Mouse (Mus musculus): ENCODE measurements around the gene Csnk1d. TPM values are rescaled to one million over a fixed set of nuclear protein-coding genes. Genes with fewer than 3 reads are reported as not detected.

Gene Csnk1d
- total RNA-seq, 1 experiment = 60.7 TPM

- peaks cover 12 to 28% of the 10 kb centered on the region in 2 experiments for H3K4me1 ChIP-seq (ENCODE audit: control insufficient read depth in 2 of 2, insufficient read depth in 2 of 2, low read length in 2 of 2, poor library complexity in 1 of 2)
- in situ Hi-C loops (cut with MboI; ENCODE audit: low sequenced_read_pairs in 2 of 2, unreplicated experiment in 2 of 2) = no loop called here
- H3K36me3 ChIP-seq (ENCODE audit: control insufficient read depth, insufficient read depth, low read length, poor library complexity, severe bottlenecking) = peaks cover 55% of the 10 kb centered on the region
- no peak overlapping the region for H3K27ac ChIP-seq (ENCODE audit: insufficient read depth, low read depth, low read length, poor library complexity, severe bottlenecking)
- H3K4me3 ChIP-seq (ENCODE audit: insufficient read depth in 1 of 2, low read depth in 1 of 2, low read length in 2 of 2, poor library complexity in 1 of 2, severe bottlenecking in 1 of 2) = no peak overlapping the region
- H3K9me3 ChIP-seq (ENCODE audit: control insufficient read depth, insufficient read depth, low read depth, low read length) = no peaks in the 10 kb centered on the region
- TF ChIP-seq MAFK (IDR thresholded peaks at IDR 0.05; ENCODE audit: insufficient read depth, low read depth, low read length) = no peak
- no peak for TF ChIP-seq ZC3H11A (IDR thresholded peaks at IDR 0.05; ENCODE audit: borderline replicate concordance, low read depth, low read length)
- no peak for TF ChIP-seq HCFC1 (IDR thresholded peaks at IDR 0.05; ENCODE audit: borderline replicate concordance, insufficient read depth, low read length)
- TF ChIP-seq ZNF384 (IDR thresholded peaks at IDR 0.05; ENCODE audit: low read depth, low read length) = no peak
- no peak for TF ChIP-seq CHD2 (IDR thresholded peaks at IDR 0.05; ENCODE audit: low read depth, low read length)
- no peak for DNase-seq (ENCODE audit: low read depth, low spot score)
- H3K9ac ChIP-seq (ENCODE audit: insufficient read depth, low read depth, low read length, poor library complexity, severe bottlenecking) = no peak overlapping the region
Observed at GRCm38 (mm10) chr11:120962050-120962771, 28.9 kb downstream of the Csnk1d start.

DNA sequence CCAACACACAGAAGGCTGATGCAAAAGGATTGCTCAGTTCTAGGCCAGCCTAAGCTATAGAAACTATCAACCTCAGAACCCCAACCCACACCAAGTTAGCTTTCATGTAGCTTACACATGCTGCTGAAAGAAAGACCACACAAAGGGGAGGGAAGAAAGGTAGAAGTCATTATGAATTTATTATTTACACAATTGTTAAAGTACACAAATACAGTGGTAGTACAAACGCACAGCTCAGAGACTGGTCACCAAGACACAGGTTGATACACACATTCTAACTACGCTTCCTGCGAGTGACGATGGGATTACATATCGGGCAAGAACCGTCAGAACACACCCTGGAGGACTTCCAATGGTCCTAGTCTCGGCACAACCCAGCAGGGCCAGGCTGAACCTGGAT lies 29.5 kb downstream of the Csnk1d start:
- H3K36me3 ChIP-seq (ENCODE audit: control insufficient read depth, insufficient read depth, low read length, poor library complexity, severe bottlenecking) = peaks cover 58% of the 10 kb centered on the region
- DNase-seq (ENCODE audit: low read depth, low spot score) = no peak
- no peak overlapping the region for H3K9ac ChIP-seq (ENCODE audit: insufficient read depth, low read depth, low read length, poor library complexity, severe bottlenecking)
- in situ Hi-C loops (cut with MboI; ENCODE audit: low sequenced_read_pairs in 2 of 2, unreplicated experiment in 2 of 2) = no loop called here
- H3K27ac ChIP-seq (ENCODE audit: insufficient read depth, low read depth, low read length, poor library complexity, severe bottlenecking) = no peak overlapping the region
- peaks cover 12 to 28% of the 10 kb centered on the region in 2 experiments for H3K4me1 ChIP-seq (ENCODE audit: control insufficient read depth in 2 of 2, insufficient read depth in 2 of 2, low read length in 2 of 2, poor library complexity in 1 of 2)
- H3K9me3 ChIP-seq (ENCODE audit: control insufficient read depth, insufficient read depth, low read depth, low read length) = no peaks in the 10 kb centered on the region
- no peak overlapping the region for H3K4me3 ChIP-seq (ENCODE audit: insufficient read depth in 1 of 2, low read depth in 1 of 2, low read length in 2 of 2, poor library complexity in 1 of 2, severe bottlenecking in 1 of 2)
- TF ChIP-seq CHD2 (IDR thresholded peaks at IDR 0.05; ENCODE audit: low read depth, low read length) (no peak), HCFC1 (IDR thresholded peaks at IDR 0.05; ENCODE audit: borderline replicate concordance, insufficient read depth, low read length) (no peak), ZC3H11A (IDR thresholded peaks at IDR 0.05; ENCODE audit: borderline replicate concordance, low read depth, low read length) (no peak), ZNF384 (IDR thresholded peaks at IDR 0.05; ENCODE audit: low read depth, low read length) (no peak), MAFK (IDR thresholded peaks at IDR 0.05; ENCODE audit: insufficient read depth, low read depth, low read length) (no peak)

GRCm38 (mm10) chr11:120960248-120960647 lies 30.9 kb downstream of the Csnk1d start:
- Histone ChIP-seq H3K4me1 (ENCODE audit: control insufficient read depth in 2 of 2, insufficient read depth in 2 of 2, low read length in 2 of 2, poor library complexity in 1 of 2) (peaks cover 6 to 28% of the 10 kb centered on the region in 2 experiments), H3K36me3 (ENCODE audit: control insufficient read depth, insufficient read depth, low read length, poor library complexity, severe bottlenecking) (peaks cover 67% of the 10 kb centered on the region), H3K9me3 (ENCODE audit: control insufficient read depth, insufficient read depth, low read depth, low read length) (no peaks in the 10 kb centered on the region), H3K4me3 (ENCODE audit: insufficient read depth in 1 of 2, low read depth in 1 of 2, low read length in 2 of 2, poor library complexity in 1 of 2, severe bottlenecking in 1 of 2) (no peak overlapping the region), H3K9ac (ENCODE audit: insufficient read depth, low read depth, low read length, poor library complexity, severe bottlenecking) (no peak overlapping the region), H3K27ac (ENCODE audit: insufficient read depth, low read depth, low read length, poor library complexity, severe bottlenecking) (no peak overlapping the region)
- in situ Hi-C loops (cut with MboI; ENCODE audit: low sequenced_read_pairs in 2 of 2, unreplicated experiment in 2 of 2) = no loop called here
- DNase-seq (ENCODE audit: low read depth, low spot score) = no peak
- no peak for TF ChIP-seq ZC3H11A (IDR thresholded peaks at IDR 0.05; ENCODE audit: borderline replicate concordance, low read depth, low read length)
- TF ChIP-seq MAFK (IDR thresholded peaks at IDR 0.05; ENCODE audit: insufficient read depth, low read depth, low read length) = no peak
- no peak for TF ChIP-seq CHD2 (IDR thresholded peaks at IDR 0.05; ENCODE audit: low read depth, low read length)
- no peak for TF ChIP-seq HCFC1 (IDR thresholded peaks at IDR 0.05; ENCODE audit: borderline replicate concordance, insufficient read depth, low read length)
- TF ChIP-seq ZNF384 (IDR thresholded peaks at IDR 0.05; ENCODE audit: low read depth, low read length) = no peak

- no peaks in the 10 kb centered on the region for H3K9me3 ChIP-seq (ENCODE audit: control insufficient read depth, insufficient read depth, low read depth, low read length)
- H3K9ac ChIP-seq (ENCODE audit: insufficient read depth, low read depth, low read length, poor library complexity, severe bottlenecking) = no peak overlapping the region
- peaks cover 65% of the 10 kb centered on the region for H3K36me3 ChIP-seq (ENCODE audit: control insufficient read depth, insufficient read depth, low read length, poor library complexity, severe bottlenecking)
- no peak overlapping the region for H3K27ac ChIP-seq (ENCODE audit: insufficient read depth, low read depth, low read length, poor library complexity, severe bottlenecking)
- DNase-seq (ENCODE audit: low read depth, low spot score) = no peak
- no peak for TF ChIP-seq HCFC1 (IDR thresholded peaks at IDR 0.05; ENCODE audit: borderline replicate concordance, insufficient read depth, low read length)
- no peak for TF ChIP-seq CHD2 (IDR thresholded peaks at IDR 0.05; ENCODE audit: low read depth, low read length)
- TF ChIP-seq MAFK (IDR thresholded peaks at IDR 0.05; ENCODE audit: insufficient read depth, low read depth, low read length) = no peak
- TF ChIP-seq ZNF384 (IDR thresholded peaks at IDR 0.05; ENCODE audit: low read depth, low read length) = no peak
- TF ChIP-seq ZC3H11A (IDR thresholded peaks at IDR 0.05; ENCODE audit: borderline replicate concordance, low read depth, low read length) = no peak
- H3K4me3 ChIP-seq (ENCODE audit: insufficient read depth in 1 of 2, low read depth in 1 of 2, low read length in 2 of 2, poor library complexity in 1 of 2, severe bottlenecking in 1 of 2) = no peak overlapping the region
- peaks cover 1 to 26% of the 10 kb centered on the region in 2 experiments for H3K4me1 ChIP-seq (ENCODE audit: control insufficient read depth in 2 of 2, insufficient read depth in 2 of 2, low read length in 2 of 2, poor library complexity in 1 of 2)
- in situ Hi-C loops (cut with MboI; ENCODE audit: low sequenced_read_pairs in 2 of 2, unreplicated experiment in 2 of 2) = no loop called here
Observed at GRCm38 (mm10) chr11:120959564-120959963, 31.6 kb downstream of the Csnk1d start.
